9 mouse cellular contexts compared by ENCODE assay signal in the genomic region with DNA sequence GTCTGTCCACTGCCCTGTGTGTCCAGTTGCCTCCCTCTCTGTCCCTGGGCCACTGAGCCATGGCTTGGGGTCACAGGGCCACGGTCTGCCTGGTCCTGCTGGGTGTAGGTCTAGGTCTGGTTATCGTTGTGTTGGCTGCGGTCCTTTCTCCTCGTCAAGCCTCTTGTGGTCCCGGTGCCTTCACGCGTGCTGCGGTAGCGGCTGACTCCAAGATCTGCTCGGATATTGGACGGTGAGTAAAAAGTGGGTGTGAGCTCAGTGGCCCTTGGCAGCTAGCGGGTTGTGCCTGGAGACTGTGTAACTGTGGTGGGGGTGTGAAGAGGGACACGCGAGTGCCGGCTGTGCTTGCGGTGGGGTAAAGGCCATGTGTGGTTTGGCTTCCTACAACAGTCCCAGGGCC. TPM values are rescaled to one million over a fixed set of nuclear protein-coding genes. Genes with fewer than 3 reads are reported as not detected.
A peak's percentile ranks its signal among the peaks of the same experiment; 100 is the strongest.
DNase-seq lines count a peak whose midpoint lies in the region; TF ChIP-seq lines count a peak whose summit lies in the region.
"Had no signal": no experiment of that assay in that cellular context is flagged by ENCODE, and none has a peak within 500 bp of the region (broad histone marks: within the 10 kb centered on the region; RNA-seq: fewer than 3 reads in every experiment).

No protein-coding gene starts in this region.

- intact Hi-C loops in gastrocnemius, postnatal 14 days (cut with DNase I; ENCODE audit: low total_unique reads), result loop anchor here (10.0 kb wide), 2 partner anchors 105 to 245 kb away; a partner anchor contains a TSS

- no peak for TF ChIP-seq CTCF in cerebellum, adult 2 months (IDR thresholded peaks at IDR 0.05; ENCODE audit: borderline replicate concordance, insufficient read depth, low read depth, low read length)

- peak; percentile 30 to 51 for DNase-seq in lung, adult 18-20 months
- DNase-seq in lung, postnatal 25 days (ENCODE audit: low spot score), result no peak
- DNase-seq in gastrocnemius, postnatal 14 days, result peak; percentile 34
- DNase-seq in kidney, adult 18-20 months, result peak; percentile 34
- peak; percentile 39 for DNase-seq in lung, postnatal 10 days
- no peak for DNase-seq in yolk sac, embryonic 10.5 days (ENCODE audit: low spot score)
- DNase-seq in right cerebral cortex, postnatal 25 days, result no peak
- no peak for DNase-seq in cerebellum, adult 2 months

- no peaks in the 10 kb centered on the region for H3K27me3 ChIP-seq in cerebellum, adult 2 months (ENCODE audit: control insufficient read depth, insufficient read depth, low read length)
- H3K27me3 ChIP-seq: liver, embryonic 15.5 days had no signal

- no peak for TF ChIP-seq POLR2A in cerebellum, adult 2 months (IDR thresholded peaks at IDR 0.05; ENCODE audit: borderline replicate concordance, insufficient read depth, low read length)

- 31% methylated on average over 16 of the region's 16 CpGs for whole genome bisulfite sequencing in cerebellum, adult 2 months

- H3K4me1 ChIP-seq in cerebellum, adult 2 months (ENCODE audit: control insufficient read depth, insufficient read depth, low read length), result no peaks in the 10 kb centered on the region

- H3K4me3 ChIP-seq in cerebellum, adult 2 months (replicated peaks; ENCODE audit: insufficient read depth, low read depth, low read length), result no peak overlapping the region
- H3K4me3 ChIP-seq: liver, embryonic 15.5 days had no signal

- no peak overlapping the region for H3K27ac ChIP-seq in cerebellum, adult 2 months (ENCODE audit: insufficient read depth, low read length)
- H3K27ac ChIP-seq: liver, embryonic 15.5 days had no signal

RNA-seq across cellular contexts. Expression of a gene that starts 0.5 kb away (rescaled TPM):
- total RNA-seq in gastrocnemius, postnatal 14 days (2021), result 1 to 10 TPM; 5.6 to 7.4 TPM
- 4.0 and 6.2 TPM in 2 replicates for polyA plus RNA-seq in cerebellum, adult 2 months (2012; rRNA removed)

RNA-seq across cellular contexts. Expression of a gene that starts 28.2 kb away (rescaled TPM):
- total RNA-seq in gastrocnemius, postnatal 14 days (2021), result under 1 TPM; 0.66 TPM
- polyA plus RNA-seq in cerebellum, adult 2 months (2012; rRNA removed), result 3.2 and 3.5 TPM in 2 replicates

RNA-seq across cellular contexts. Expression of a gene that starts 29.5 kb away (rescaled TPM):
- total RNA-seq in gastrocnemius, postnatal 14 days (2021), result under 1 TPM; 0.53 to 0.90 TPM
- polyA plus RNA-seq in cerebellum, adult 2 months (2012; rRNA removed), result 22.3 and 23.8 TPM in 2 replicates

RNA-seq across cellular contexts. Expression of a gene that starts 54.2 kb away (rescaled TPM):
- 1 to 10 TPM; 2.1 to 3.2 TPM for total RNA-seq in gastrocnemius, postnatal 14 days (2021)
- polyA plus RNA-seq in cerebellum, adult 2 months (2012; rRNA removed), result 18.5 and 22.0 TPM in 2 replicates

Comparison
In these comparisons a context has a peak if more than half of its experiments do, and no peak if none do; other contexts are left out.
1. DNase-seq: peak in lung, adult 18-20 months (2 of 2), gastrocnemius, postnatal 14 days (single experiment), kidney, adult 18-20 months (single experiment) and lung, postnatal 10 days (single experiment); none in lung, postnatal 25 days (single experiment), yolk sac, embryonic 10.5 days (single experiment), right cerebral cortex, postnatal 25 days (single experiment) and cerebellum, adult 2 months (0 of 2).